Comparison of ENCODE assay signal across 8 mouse cellular contexts in genomic region chr17:36947051-36947819, GRCm38 (mm10). TPM values are rescaled to one million over a fixed set of nuclear protein-coding genes. Genes with fewer than 3 reads are reported as not detected.
DNase-seq lines count a peak whose midpoint lies in the region; ATAC-seq and TF ChIP-seq lines count a peak whose summit lies in the region.

No protein-coding gene starts in this region.

- peaks cover 50% of the 10 kb centered on the region for H3K4me1 ChIP-seq in forebrain, embryonic 10.5 days
- H3K4me1 ChIP-seq in heart, embryonic 15.5 days (replicated peaks): peaks cover 37% of the 10 kb centered on the region
- H3K4me1 ChIP-seq in liver, postnatal 0 days (ENCODE audit: insufficient read depth): peaks cover 13% of the 10 kb centered on the region

- TF ChIP-seq EP300 in liver, postnatal 0 days (IDR thresholded peaks at IDR 0.05; ENCODE audit: low read depth): no peak

- peak; percentile 37; the same call in 1 of the 2 replicates for TF ChIP-seq CTCF in brain, embryonic 14.5 days (IDR thresholded peaks at IDR 0.05; ENCODE audit: borderline replicate concordance, extremely low read depth, insufficient read depth, insufficient read length)
- peak; percentile 33 for TF ChIP-seq CTCF in liver, postnatal 0 days (IDR thresholded peaks at IDR 0.05; ENCODE audit: low read depth)

- DNase-seq in Muller cell, postnatal 12 days (ENCODE audit: inconsistent ontology term): peak; percentile 67
- peak; percentile 72 for DNase-seq in brain, embryonic 14.5 days (ENCODE audit: low read depth)
- peak; percentile 66 for DNase-seq in forebrain, embryonic 10.5 days (ENCODE audit: extremely low spot score, low spot score)
- peak; percentile 71 for DNase-seq in kidney, postnatal 10 days
- peak; percentile 31 for DNase-seq in liver, postnatal 0 days
- peak; percentile 53 for DNase-seq in ovary, postnatal 36 days (ENCODE audit: low spot score)
- no peak for DNase-seq in spleen, postnatal 14 days (ENCODE audit: low spot score in 2 of 2)

- peak overlapping the region; percentile 66 for H3K9ac ChIP-seq in heart, embryonic 15.5 days
- H3K9ac ChIP-seq in liver, postnatal 0 days (replicated peaks): no peak overlapping the region

- no peaks in the 10 kb centered on the region for H3K9me3 ChIP-seq in forebrain, embryonic 10.5 days
- no peaks in the 10 kb centered on the region for H3K9me3 ChIP-seq in heart, embryonic 15.5 days (replicated peaks)
- no peaks in the 10 kb centered on the region for H3K9me3 ChIP-seq in liver, postnatal 0 days (ENCODE audit: low read length)

- WGBS in forebrain, embryonic 10.5 days: under 1% methylated on average over 62 of the region's 62 CpGs
- under 1% methylated on average over 62 of the region's 62 CpGs for WGBS in heart, embryonic 15.5 days
- 7% methylated on average over 60 of the region's 62 CpGs for WGBS in liver, postnatal 0 days (ENCODE audit: insufficient replicate concordance)

- H3K4me3 ChIP-seq in forebrain, embryonic 10.5 days: peak overlapping the region; percentile 67
- peak overlapping the region; percentile 62 for H3K4me3 ChIP-seq in heart, embryonic 15.5 days
- peak overlapping the region; percentile 28 for H3K4me3 ChIP-seq in liver, postnatal 0 days (ENCODE audit: low read depth, low read length)

- ATAC-seq in heart, embryonic 15.5 days (replicated peaks; ENCODE audit: insufficient number of reproducible peaks, insufficient read depth, low FRiP score, low read depth): no peak
- no peak for ATAC-seq in liver, postnatal 0 days

- peak overlapping the region; percentile 83 for H3K27ac ChIP-seq in forebrain, embryonic 10.5 days
- no peak overlapping the region for H3K27ac ChIP-seq in heart, embryonic 15.5 days
- H3K27ac ChIP-seq in liver, postnatal 0 days (ENCODE audit: low read depth): no peak overlapping the region

- H3K36me3 ChIP-seq in forebrain, embryonic 10.5 days (replicated peaks): peaks cover 17% of the 10 kb centered on the region
- peaks cover 9% of the 10 kb centered on the region; the same call in 1 of the 2 replicates for H3K36me3 ChIP-seq in heart, embryonic 15.5 days
- peaks cover 12% of the 10 kb centered on the region for H3K36me3 ChIP-seq in liver, postnatal 0 days (replicated peaks; ENCODE audit: insufficient read depth, low read length)

- peak overlapping the region; percentile 99 for H3K4me2 ChIP-seq in heart, embryonic 15.5 days
- H3K4me2 ChIP-seq in liver, postnatal 0 days (ENCODE audit: low read depth, low read length): peak overlapping the region; percentile 66

- 0 out of 2 replicates have a peak, but pooled peaks have one; percentile 11 for TF ChIP-seq POLR2A in brain, embryonic 14.5 days (IDR thresholded peaks at IDR 0.05; ENCODE audit: borderline replicate concordance, extremely low read depth, insufficient read depth, insufficient read length, poor library complexity, severe bottlenecking)

- H3K27me3 ChIP-seq in forebrain, embryonic 10.5 days (ENCODE audit: poor library complexity, severe bottlenecking): peaks cover 70% of the 10 kb centered on the region
- peaks cover 50% of the 10 kb centered on the region for H3K27me3 ChIP-seq in heart, embryonic 15.5 days
- H3K27me3 ChIP-seq in liver, postnatal 0 days (ENCODE audit: insufficient read depth, low read length): peaks cover 52% of the 10 kb centered on the region

RNA-seq across cellular contexts. Expression of gene Ppp1r11, which starts 4.3 kb away (rescaled TPM):
- polyA plus RNA-seq in brain, embryonic 14.5 days (2012; rRNA removed): 143 and 150 TPM in 2 replicates
- 157 TPM in 2 replicates for polyA plus RNA-seq in forebrain, embryonic 10.5 days (2016; fragmentation: Nextera tagmentation; extraction: Ambion mirVana)
- 73.1 and 81.3 TPM in 2 replicates for polyA plus RNA-seq in heart, embryonic 15.5 days (2015; fragmentation: Nextera tagmentation; extraction: Ambion mirVana)
- polyA plus RNA-seq in liver, postnatal 0 days (2015; fragmentation: Nextera tagmentation; extraction: Ambion mirVana): 39.9 and 41.7 TPM in 2 replicates

RNA-seq across cellular contexts. Expression of gene Rnf39, which starts 4.5 kb away (rescaled TPM):
- polyA plus RNA-seq in brain, embryonic 14.5 days (2012; rRNA removed): 0.18 and 0.19 TPM in 2 replicates
- polyA plus RNA-seq in forebrain, embryonic 10.5 days (2016; fragmentation: Nextera tagmentation; extraction: Ambion mirVana): 0.26 and 0.31 TPM in 2 replicates
- 0.33 and 0.48 TPM in 2 replicates for polyA plus RNA-seq in heart, embryonic 15.5 days (2015; fragmentation: Nextera tagmentation; extraction: Ambion mirVana)
- polyA plus RNA-seq in liver, postnatal 0 days (2015; fragmentation: Nextera tagmentation; extraction: Ambion mirVana): 0.11 TPM in 1 of 2 replicates, not detected in the other

RNA-seq across cellular contexts. Expression of gene Znrd1, which starts 11.1 kb away (rescaled TPM):
- 41.8 and 55.2 TPM in 2 replicates for polyA plus RNA-seq in brain, embryonic 14.5 days (2012; rRNA removed)
- 89.0 and 98.1 TPM in 2 replicates for polyA plus RNA-seq in forebrain, embryonic 10.5 days (2016; fragmentation: Nextera tagmentation; extraction: Ambion mirVana)
- 41.2 and 47.4 TPM in 2 replicates for polyA plus RNA-seq in heart, embryonic 15.5 days (2015; fragmentation: Nextera tagmentation; extraction: Ambion mirVana)
- polyA plus RNA-seq in liver, postnatal 0 days (2015; fragmentation: Nextera tagmentation; extraction: Ambion mirVana): 19.3 and 23.7 TPM in 2 replicates

RNA-seq across cellular contexts. Expression of gene Znrd1as, which starts 11.2 kb away (rescaled TPM):
- 3.5 TPM in 2 replicates for polyA plus RNA-seq in brain, embryonic 14.5 days (2012; rRNA removed)
- polyA plus RNA-seq in forebrain, embryonic 10.5 days (2016; fragmentation: Nextera tagmentation; extraction: Ambion mirVana): 9.9 and 11.0 TPM in 2 replicates
- 6.2 and 7.4 TPM in 2 replicates for polyA plus RNA-seq in heart, embryonic 15.5 days (2015; fragmentation: Nextera tagmentation; extraction: Ambion mirVana)
- 4.1 and 5.6 TPM in 2 replicates for polyA plus RNA-seq in liver, postnatal 0 days (2015; fragmentation: Nextera tagmentation; extraction: Ambion mirVana)

RNA-seq across cellular contexts. Expression of gene 2410137M14Rik, which starts 33.8 kb away (rescaled TPM):
- 1.5 and 1.6 TPM in 2 replicates for polyA plus RNA-seq in brain, embryonic 14.5 days (2012; rRNA removed)
- not detected in 2 replicates for polyA plus RNA-seq in forebrain, embryonic 10.5 days (2016; fragmentation: Nextera tagmentation; extraction: Ambion mirVana)
- not detected in 2 replicates for polyA plus RNA-seq in heart, embryonic 15.5 days (2015; fragmentation: Nextera tagmentation; extraction: Ambion mirVana)
- polyA plus RNA-seq in liver, postnatal 0 days (2015; fragmentation: Nextera tagmentation; extraction: Ambion mirVana): not detected in 2 replicates

Comparison
In these comparisons a context has a peak if more than half of its experiments do, and no peak if none do; other contexts are left out.
1. DNase-seq: peak in Muller cell, postnatal 12 days (single experiment), brain, embryonic 14.5 days (single experiment), forebrain, embryonic 10.5 days (single experiment), kidney, postnatal 10 days (single experiment), liver, postnatal 0 days (single experiment) and ovary, postnatal 36 days (single experiment); none in spleen, postnatal 14 days (0 of 2).
2. Peak in every context shown above with its lines, with median percentiles within 50 percentile points of each other: H3K4me3 ChIP-seq.